Mouse (Mus musculus): Measurements from ENCODE around the gene Mrgbp.

DNA sequence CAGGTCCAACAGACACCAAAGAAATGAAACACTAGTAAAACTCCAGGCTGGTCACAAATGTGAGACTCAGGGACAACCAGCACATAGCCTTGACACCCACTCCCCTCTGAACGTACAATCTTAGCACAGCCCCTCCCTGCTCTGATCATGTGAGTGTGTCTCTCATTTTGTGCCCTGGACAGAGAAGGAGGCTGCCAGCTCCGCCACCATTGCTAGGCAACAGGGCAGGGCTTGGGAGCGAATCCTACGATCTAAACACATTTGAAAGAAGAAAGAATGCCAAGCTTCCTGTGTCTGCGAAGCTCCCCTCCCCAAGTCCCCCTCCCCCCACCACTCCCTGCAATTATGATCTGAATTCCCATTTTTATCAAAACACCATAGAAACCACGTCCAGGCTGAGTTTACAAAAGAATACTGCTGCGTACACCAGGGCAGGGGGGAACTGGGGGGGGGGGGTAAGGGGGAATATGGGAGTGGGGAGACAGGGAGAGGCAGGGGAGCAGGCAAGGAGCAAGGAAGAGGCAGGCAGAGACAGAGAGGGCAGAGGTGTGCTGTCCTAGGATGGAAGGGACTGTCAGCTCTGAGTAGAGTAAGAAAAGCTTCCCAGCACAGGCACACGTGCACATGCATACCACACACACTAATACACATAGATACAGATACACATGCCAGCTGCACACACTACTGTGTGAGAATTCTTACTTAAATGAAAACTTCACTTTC, 33.6 kb upstream of the Mrgbp start:
- TF ChIP-seq CTCF (IDR thresholded peaks at IDR 0.05; ENCODE audit: extremely low read depth, insufficient read depth, insufficient read length, insufficient replicate concordance): no peak
- TF ChIP-seq POLR2A (IDR thresholded peaks at IDR 0.05; ENCODE audit: low read depth, low read length): no peak
